Mouse (Mus musculus) forebrain, embryonic 12.5 days (tissue): ENCODE measurements at regions not wholly inside any gene's neighbourhood (a gene's known extent, or its start where the extent isn't known, plus 50 kb on each side); places are given as distances from the start of the nearest gene placed in this dataset.
"Not testable (repeated sequence)": the region's sequence is repeated elsewhere in the genome, so short reads cannot be mapped to it uniquely, and the experiment has no call there.

Experiments used
- ATAC-seq: fragments of 200-750 bp; cut with Nextera tagmentation; 2 replicates; pipeline ENCODE4 v1.8.0; 2017; ENCODE audit warnings: moderate TSS enrichment; ENCODE audit not compliant: low FRiP score
- H3K27ac ChIP-seq: fragments of 300-500 bp; sonication (generic); 2 replicates; pipeline ENCODE4 v1.5.1; 2016; ENCODE audit warnings: mild to moderate bottlenecking
- H3K27me3 ChIP-seq: fragments of 300-500 bp; sonication (generic); 2 replicates; pipeline ENCODE4 v1.6.1; 2016; ENCODE audit warnings: mild to moderate bottlenecking
- H3K36me3 ChIP-seq: fragments of 300-500 bp; sonication (generic); replicated peaks from 2 replicates; pipeline ENCODE4 v1.6.1; 2016; ENCODE audit warnings: mild to moderate bottlenecking
- H3K4me1 ChIP-seq: fragments of 300-500 bp; sonication (generic); 2 replicates; pipeline ENCODE4 v1.6.1; 2016
- H3K4me2 ChIP-seq: fragments of 300-500 bp; sonication (generic); 2 replicates; pipeline ENCODE4 v1.6.1; 2016; ENCODE audit warnings: mild to moderate bottlenecking, moderate library complexity
- H3K4me3 ChIP-seq: fragments of 300-500 bp; sonication (generic); replicated peaks from 2 replicates; pipeline ENCODE4 v1.5.1; 2016; ENCODE audit warnings: mild to moderate bottlenecking
- H3K9ac ChIP-seq: fragments of 300-500 bp; sonication (generic); 2 replicates; pipeline ENCODE4 v1.6.1; 2016; ENCODE audit warnings: mild to moderate bottlenecking
- H3K9me3 ChIP-seq: fragments of 300-500 bp; sonication (generic); 2 replicates; pipeline ENCODE4 v1.6.1; 2016
- WGBS: fragments of 180-500 bp; shearing (Covaris S2); methylation state at CpG from one replicate; pipeline ENCODE4 v1.1.7; 2016; 5-methylcytosine and 5-hydroxymethylcytosine counted together

GRCm38 (mm10) chr4:145377306-145378067, 62.5 kb upstream of the Tnfrsf8 start:
- H3K4me1 ChIP-seq, H3K4me3 ChIP-seq, H3K27me3 ChIP-seq, H3K4me2 ChIP-seq, H3K36me3 ChIP-seq, H3K27ac ChIP-seq, H3K9ac ChIP-seq, H3K9me3 ChIP-seq, ATAC-seq: not testable (repeated sequence)
- WGBS = 87% methylated on average over 14 of the region's 14 CpGs

GRCm38 (mm10) chr4:145369753-145370152, 54.8 kb upstream of the Tnfrsf8 start:
- Histone ChIP-seq H3K9ac (no peak overlapping the region), H3K9me3 (no peaks in the 10 kb centered on the region), H3K4me2 (no peak overlapping the region), H3K4me3 (no peak overlapping the region), H3K36me3 (no peaks in the 10 kb centered on the region), H3K27ac (no peak overlapping the region), H3K4me1 (no peaks in the 10 kb centered on the region), H3K27me3 (no peaks in the 10 kb centered on the region)
- ATAC-seq = no peak
- 77% methylated on average over 1 of the region's 1 CpGs for WGBS

GRCm38 (mm10) chr4:145367274-145367822, 52.4 kb upstream of the Tnfrsf8 start:
- ATAC-seq = no peak
- Histone ChIP-seq H3K4me3 (no peak overlapping the region), H3K27me3 (no peaks in the 10 kb centered on the region), H3K9ac (no peak overlapping the region), H3K4me2 (no peak overlapping the region), H3K4me1 (no peaks in the 10 kb centered on the region), H3K9me3 (no peaks in the 10 kb centered on the region), H3K27ac (no peak overlapping the region), H3K36me3 (no peaks in the 10 kb centered on the region)

GRCm38 (mm10) chr4:145366301-145366700, 51.3 kb upstream of the Tnfrsf8 start:
- Histone ChIP-seq H3K36me3 (no peaks in the 10 kb centered on the region), H3K9ac (no peak overlapping the region), H3K4me2 (no peak overlapping the region), H3K27ac (no peak overlapping the region), H3K9me3 (no peaks in the 10 kb centered on the region), H3K4me3 (no peak overlapping the region), H3K27me3 (no peaks in the 10 kb centered on the region), H3K4me1 (no peaks in the 10 kb centered on the region)
- no peak for ATAC-seq
- 30% methylated on average over 5 of the region's 5 CpGs for WGBS

GRCm38 (mm10) chr4:145365793-145366192, 50.8 kb upstream of the Tnfrsf8 start:
- not testable (repeated sequence) for H3K27me3 ChIP-seq, H3K4me3 ChIP-seq, H3K9me3 ChIP-seq, H3K9ac ChIP-seq, H3K36me3 ChIP-seq, ATAC-seq, H3K4me1 ChIP-seq, H3K27ac ChIP-seq, H3K4me2 ChIP-seq
- 88% methylated on average over 2 of the region's 2 CpGs for WGBS
